Mouse (Mus musculus): ENCODE data around the gene Myo18b. TPM values are rescaled to one million over a fixed set of nuclear protein-coding genes. Genes with fewer than 3 reads are reported as not detected.
A peak's percentile ranks its signal among the peaks of the same experiment; 100 is the strongest.

The Myo18b gene
- polyA plus RNA-seq, 1 experiment from 2014 or later, result 17.1 TPM

GRCm38 (mm10) chr5:112923841-112924240, 27.7 kb upstream of the Myo18b start:
- Histone ChIP-seq H3K4me2 (peak overlapping the region; percentile 21), H3K36me3 (peaks cover 18% of the 10 kb centered on the region), H3K27me3 (replicated peaks) (no peaks in the 10 kb centered on the region), H3K4me1 (peaks cover 31% of the 10 kb centered on the region), H3K9me3 (no peaks in the 10 kb centered on the region), H3K27ac (replicated peaks) (peak overlapping the region; percentile 67), H3K4me3 (peak overlapping the region; percentile 6; the same call in 1 of the 2 replicates), H3K9ac (peak overlapping the region; percentile 24; the same call in 1 of the 2 replicates)
- 80% methylated on average over 14 of the region's 14 CpGs for WGBS
- ATAC-seq (ENCODE audit: extremely low read depth, insufficient number of reproducible peaks, low FRiP score, low TSS enrichment), result no peak

- Histone ChIP-seq H3K9me3 (no peaks in the 10 kb centered on the region), H3K9ac (no peak overlapping the region), H3K27ac (replicated peaks) (no peak overlapping the region), H3K4me2 (no peak overlapping the region), H3K27me3 (replicated peaks) (no peaks in the 10 kb centered on the region), H3K4me1 (peaks cover 27% of the 10 kb centered on the region), H3K4me3 (no peak overlapping the region), H3K36me3 (peaks cover 12% of the 10 kb centered on the region)
- no peak for ATAC-seq (ENCODE audit: extremely low read depth, insufficient number of reproducible peaks, low FRiP score, low TSS enrichment)
Measured at GRCm38 (mm10) chr5:112921914-112922313, 25.8 kb upstream of the Myo18b start.

- ATAC-seq (ENCODE audit: extremely low read depth, insufficient number of reproducible peaks, low FRiP score, low TSS enrichment), result no peak
- Histone ChIP-seq H3K9me3 (no peaks in the 10 kb centered on the region; the same call in 1 of the 2 replicates), H3K4me1 (peaks cover 33% of the 10 kb centered on the region), H3K4me2 (no peak overlapping the region), H3K27ac (replicated peaks) (no peak overlapping the region), H3K36me3 (peaks cover 10% of the 10 kb centered on the region), H3K4me3 (no peak overlapping the region), H3K27me3 (replicated peaks) (no peaks in the 10 kb centered on the region), H3K9ac (no peak overlapping the region)
- 86% methylated on average over 5 of the region's 5 CpGs for WGBS
Measured at GRCm38 (mm10) chr5:112910381-112910780, 14.2 kb upstream of the Myo18b start.

GRCm38 (mm10) chr5:112908169-112908614, 12.0 kb upstream of the Myo18b start:
- H3K27ac ChIP-seq (replicated peaks), result peak overlapping the region; percentile 75
- peaks cover 21% of the 10 kb centered on the region for H3K4me1 ChIP-seq
- H3K9me3 ChIP-seq, result peaks cover 5% of the 10 kb centered on the region; the same call in 1 of the 2 replicates
- no peaks in the 10 kb centered on the region for H3K27me3 ChIP-seq (replicated peaks)
- peak; percentile 66; the same call in 1 of the 2 replicates for ATAC-seq (ENCODE audit: extremely low read depth, insufficient number of reproducible peaks, low FRiP score, low TSS enrichment)
- WGBS, result 5% methylated on average over 2 of the region's 2 CpGs
- H3K36me3 ChIP-seq, result no peaks in the 10 kb centered on the region; the same call in 1 of the 2 replicates
- no peak overlapping the region for H3K9ac ChIP-seq
- H3K4me2 ChIP-seq, result no peak overlapping the region
- no peak overlapping the region for H3K4me3 ChIP-seq

- Histone ChIP-seq H3K4me2 (no peak overlapping the region), H3K4me3 (no peak overlapping the region), H3K4me1 (peaks cover 21% of the 10 kb centered on the region), H3K36me3 (no peaks in the 10 kb centered on the region), H3K9me3 (peaks cover 5% of the 10 kb centered on the region; the same call in 1 of the 2 replicates), H3K9ac (no peak overlapping the region), H3K27ac (replicated peaks) (peak overlapping the region; percentile 75), H3K27me3 (replicated peaks) (no peaks in the 10 kb centered on the region)
- ATAC-seq (ENCODE audit: extremely low read depth, insufficient number of reproducible peaks, low FRiP score, low TSS enrichment), result no peak
- WGBS, result 62% methylated on average over 6 of the region's 6 CpGs
Measured at GRCm38 (mm10) chr5:112907504-112907903, 11.3 kb upstream of the Myo18b start.

GRCm38 (mm10) chr5:112893462-112894060, 2.6 kb downstream of the Myo18b start:
- no peak for ATAC-seq (ENCODE audit: extremely low read depth, insufficient number of reproducible peaks, low FRiP score, low TSS enrichment)
- no peak overlapping the region for H3K4me3 ChIP-seq
- peak overlapping the region; percentile 74 for H3K4me2 ChIP-seq

GRCm38 (mm10) chr5:112892411-112892810, 3.8 kb downstream of the Myo18b start:
- no peaks in the 10 kb centered on the region for H3K27me3 ChIP-seq (replicated peaks)

More at GRCm38 (mm10) chr5:112893462-112894060, 2.6 kb downstream of the Myo18b start:
- 63% methylated on average over 5 of the region's 5 CpGs for WGBS
- Histone ChIP-seq H3K27ac (replicated peaks) (no peak overlapping the region), H3K36me3 (peaks cover 21% of the 10 kb centered on the region), H3K9me3 (0 out of 2 replicates have a peak, but pooled peaks cover 7% of the 10 kb centered on the region), H3K27me3 (replicated peaks) (no peaks in the 10 kb centered on the region), H3K9ac (no peak overlapping the region), H3K4me1 (peaks cover 38% of the 10 kb centered on the region)

GRCm38 (mm10) chr5:112888651-112889050, 7.5 kb downstream of the Myo18b start:
- peak overlapping the region; percentile 17; the same call in 1 of the 2 replicates for H3K27ac ChIP-seq (replicated peaks)

More at GRCm38 (mm10) chr5:112892411-112892810, 3.8 kb downstream of the Myo18b start:
- no peak for ATAC-seq (ENCODE audit: extremely low read depth, insufficient number of reproducible peaks, low FRiP score, low TSS enrichment)
- Histone ChIP-seq H3K9ac (0 out of 2 replicates have a peak overlapping the region, but pooled peaks have one; percentile 1), H3K4me2 (no peak overlapping the region), H3K9me3 (no peaks in the 10 kb centered on the region), H3K36me3 (peaks cover 29% of the 10 kb centered on the region), H3K4me3 (no peak overlapping the region), H3K27ac (replicated peaks) (no peak overlapping the region), H3K4me1 (peaks cover 46% of the 10 kb centered on the region)

GRCm38 (mm10) chr5:112886687-112887491, 9.3 kb downstream of the Myo18b start:
- ATAC-seq (ENCODE audit: extremely low read depth, insufficient number of reproducible peaks, low FRiP score, low TSS enrichment), result peak; percentile 33; the same call in 1 of the 2 replicates
- Histone ChIP-seq H3K27ac (replicated peaks) (peak overlapping the region; percentile 87), H3K4me1 (peaks cover 42% of the 10 kb centered on the region), H3K27me3 (replicated peaks) (no peaks in the 10 kb centered on the region), H3K9ac (peak overlapping the region; percentile 64), H3K9me3 (no peaks in the 10 kb centered on the region), H3K36me3 (peaks cover 28% of the 10 kb centered on the region), H3K4me3 (peak overlapping the region; percentile 4; the same call in 1 of the 2 replicates), H3K4me2 (peak overlapping the region; percentile 20)
- 37% methylated on average over 17 of the region's 17 CpGs for WGBS

More at GRCm38 (mm10) chr5:112888651-112889050, 7.5 kb downstream of the Myo18b start:
- H3K4me1 ChIP-seq, result peaks cover 49% of the 10 kb centered on the region
- no peak overlapping the region for H3K9ac ChIP-seq
- no peak overlapping the region for H3K4me2 ChIP-seq
- no peaks in the 10 kb centered on the region for H3K27me3 ChIP-seq (replicated peaks)
- no peaks in the 10 kb centered on the region for H3K9me3 ChIP-seq
- H3K36me3 ChIP-seq, result peaks cover 35% of the 10 kb centered on the region
- WGBS, result 48% methylated on average over 7 of the region's 7 CpGs
- ATAC-seq (ENCODE audit: extremely low read depth, insufficient number of reproducible peaks, low FRiP score, low TSS enrichment), result no peak
- H3K4me3 ChIP-seq, result no peak overlapping the region

GRCm38 (mm10) chr5:112877391-112878115, 18.6 kb downstream of the Myo18b start:
- H3K9ac ChIP-seq, result no peak overlapping the region
- no peaks in the 10 kb centered on the region for H3K9me3 ChIP-seq
- 68% methylated on average over 14 of the region's 14 CpGs for WGBS
- peaks cover 29% of the 10 kb centered on the region for H3K4me1 ChIP-seq
- H3K36me3 ChIP-seq, result peaks cover 57% of the 10 kb centered on the region
- no peak for ATAC-seq (ENCODE audit: extremely low read depth, insufficient number of reproducible peaks, low FRiP score, low TSS enrichment)
- no peak overlapping the region for H3K4me3 ChIP-seq
- no peak overlapping the region for H3K27ac ChIP-seq (replicated peaks)
- H3K27me3 ChIP-seq (replicated peaks), result no peaks in the 10 kb centered on the region; the same call in 1 of the 2 replicates
- H3K4me2 ChIP-seq, result no peak overlapping the region

All from heart, embryonic 13.5 days (tissue).